11 mouse cellular contexts compared by ENCODE assay signal in the genomic region with DNA sequence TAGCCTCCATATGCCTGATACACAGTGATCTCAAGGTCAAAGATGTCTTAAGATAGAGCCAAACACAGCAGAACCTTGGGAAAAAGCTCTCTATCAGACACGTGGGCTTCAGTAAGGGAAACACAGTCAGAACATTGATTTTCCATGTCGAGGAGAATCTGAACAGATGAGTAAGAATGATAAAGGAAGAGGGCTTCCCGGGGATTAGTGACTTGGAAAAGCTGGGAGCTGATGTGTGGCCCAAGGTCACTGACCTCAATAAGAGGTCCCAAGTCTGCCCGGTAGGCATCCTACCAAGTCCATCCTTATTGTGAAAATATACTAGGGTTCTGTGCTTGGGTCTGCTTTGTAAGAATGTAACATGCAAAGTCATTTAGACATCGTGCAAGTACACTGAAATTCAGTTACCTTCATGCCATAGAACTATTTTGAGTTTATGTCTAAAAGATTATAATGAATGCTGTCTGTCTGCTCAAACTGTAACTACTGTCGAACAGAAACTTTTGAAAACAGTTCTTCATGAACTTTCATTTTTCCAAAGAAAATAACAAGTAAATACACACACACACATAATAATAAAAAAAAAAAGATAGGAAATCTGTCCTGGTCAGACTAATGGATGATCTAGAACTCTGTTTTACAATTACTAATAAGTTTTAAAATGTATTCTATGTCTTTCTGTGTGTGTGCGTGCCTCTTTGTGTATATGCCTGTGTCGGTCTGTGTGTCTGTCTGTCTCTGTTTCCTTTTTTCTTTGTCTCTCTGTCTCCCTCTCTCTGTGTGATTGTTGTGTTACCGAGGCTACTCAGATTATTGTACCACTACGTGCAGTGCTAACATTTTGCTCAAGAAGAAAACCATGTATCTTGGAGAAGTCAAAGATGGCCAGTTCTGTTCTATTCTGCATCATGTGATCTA.
"Had no signal": no experiment of that assay in that cellular context is flagged by ENCODE, and none has a peak within 500 bp of the region (broad histone marks: within the 10 kb centered on the region; RNA-seq: fewer than 3 reads in every experiment).

No protein-coding gene starts in this region.

- H3K9me3 ChIP-seq: limb, embryonic 13.5 days; liver, embryonic 12.5 days; midbrain, embryonic 10.5 days; midbrain, embryonic 15.5 days; neural tube, embryonic 13.5 days had no signal

- H3K4me2 ChIP-seq: hindbrain, embryonic 14.5 days; limb, embryonic 13.5 days; liver, embryonic 12.5 days; lung, embryonic 14.5 days; midbrain, embryonic 15.5 days; neural tube, embryonic 13.5 days had no signal

- H3K36me3 ChIP-seq: limb, embryonic 13.5 days; liver, embryonic 12.5 days; midbrain, embryonic 10.5 days; midbrain, embryonic 15.5 days; neural tube, embryonic 13.5 days had no signal

- ATAC-seq: liver, embryonic 12.5 days had no signal

- H3K27me3 ChIP-seq: limb, embryonic 13.5 days; liver, embryonic 12.5 days; midbrain, embryonic 15.5 days; neural tube, embryonic 13.5 days had no signal

- H3K4me3 ChIP-seq: limb, embryonic 13.5 days; liver, embryonic 12.5 days; midbrain, embryonic 10.5 days; midbrain, embryonic 15.5 days; neural tube, embryonic 13.5 days had no signal

- DNase-seq: left cerebral cortex, postnatal 4 days; lung, embryonic 14.5 days; right cerebral cortex, postnatal 4 days; spleen, adult 18-20 months; thymus, postnatal 36 days had no signal

- H3K27ac ChIP-seq: hindbrain, embryonic 14.5 days; limb, embryonic 13.5 days; liver, embryonic 12.5 days; midbrain, embryonic 15.5 days; neural tube, embryonic 13.5 days had no signal

- H3K9ac ChIP-seq: hindbrain, embryonic 14.5 days; limb, embryonic 13.5 days; liver, embryonic 12.5 days; lung, embryonic 14.5 days; midbrain, embryonic 15.5 days; neural tube, embryonic 13.5 days had no signal
